Mouse (Mus musculus) kidney, adult 2 months (tissue): ENCODE data around the gene Aktip. TPM values are rescaled to one million over a fixed set of nuclear protein-coding genes. Genes with fewer than 3 reads are reported as not detected.

Experiments used
- DNase-seq: peaks from one replicate; pipeline ENCODE4 v3.0.0; 2021
- H3K27ac ChIP-seq: fragments of 200-500 bp; 2 replicates; pipeline ENCODE4 v1.5.1; 2012; ENCODE audit warnings: low read depth, low read length, control low read depth, inconsistent platforms; ENCODE audit not compliant: insufficient read depth
- H3K27me3 ChIP-seq: fragments of 200-500 bp; replicated peaks from 2 replicates; pipeline ENCODE4 v1.6.1; 2012; ENCODE audit warnings: mild to moderate bottlenecking, moderate library complexity, low read length, inconsistent platforms; ENCODE audit not compliant: control insufficient read depth, insufficient read depth
- H3K36me3 ChIP-seq: fragments of 200-500 bp; 2 replicates; pipeline ENCODE4 v1.6.1; 2012; ENCODE audit warnings: mild to moderate bottlenecking, moderate library complexity, low read length, inconsistent platforms; ENCODE audit not compliant: control insufficient read depth, insufficient read depth
- H3K4me1 ChIP-seq: fragments of 200-500 bp; 2 replicates; pipeline ENCODE4 v1.6.1; 2011; ENCODE audit warnings: low read length; ENCODE audit not compliant: control insufficient read depth, insufficient read depth
- H3K4me3 ChIP-seq: fragments of 200-500 bp; 2 replicates; pipeline ENCODE4 v1.5.1; 2011; ENCODE audit warnings: mild to moderate bottlenecking, low read depth, low read length, control low read depth; ENCODE audit not compliant: insufficient read depth
- CTCF ChIP-seq: fragments of 200-500 bp; conservative IDR thresholded peaks from 2 replicates; pipeline ENCODE4 v1.5.1; 2011; ENCODE audit warnings: low read depth, mild to moderate bottlenecking, control low read depth, low read length, moderate library complexity, mixed read lengths; ENCODE audit not compliant: insufficient read depth, insufficient read length
- POLR2A ChIP-seq: fragments of 200-500 bp; IDR thresholded peaks from one replicate; pipeline ENCODE4 v1.6.1; 2011; ENCODE audit warnings: low read depth, low read length, control low read depth
- WGBS: fragments of 180-500 bp; shearing (Covaris S2); methylation state at CpG from one replicate; pipeline ENCODE4 v1.1.7; 2018; 5-methylcytosine and 5-hydroxymethylcytosine counted together
- polyA plus RNA-seq: library from polyadenylated mRNA; depleted of rRNA; stranded (reverse); fragments of >200 nt; gene quantifications from 2 replicates; pipeline ENCODE4 v1.2.3, GENCODE M21; 2012; rRNA removed

Gene Aktip
- polyA plus RNA-seq, 1 experiment: 108 TPM

DNA sequence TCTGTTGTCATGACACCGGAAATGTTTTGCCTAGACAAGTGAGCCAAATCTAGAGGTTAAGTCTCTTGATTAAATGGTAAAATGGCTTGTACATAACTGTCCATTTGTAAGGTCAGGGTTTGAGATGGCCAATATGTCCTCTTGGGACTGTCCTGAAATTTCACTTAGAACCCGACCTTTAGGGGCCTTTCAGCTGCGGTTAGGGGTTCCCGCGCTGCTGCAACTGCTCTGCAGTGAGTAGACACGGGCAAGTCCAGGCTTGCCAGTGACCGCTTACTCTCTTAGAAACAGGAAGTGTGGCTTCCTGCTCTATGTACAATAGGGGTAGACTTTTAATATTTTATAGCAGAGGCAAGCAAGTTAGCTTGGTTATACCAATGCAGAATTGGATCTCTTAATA, 117.9 kb downstream of the Aktip start:
- H3K4me3 ChIP-seq: no peak overlapping the region
- DNase-seq: no peak
- no peaks in the 10 kb centered on the region for H3K4me1 ChIP-seq
- peak overlapping the region; percentile 26; the same call in 1 of the 2 replicates for H3K27ac ChIP-seq
- 64% methylated on average over 7 of the region's 7 CpGs for WGBS
- H3K36me3 ChIP-seq: peaks cover 13% of the 10 kb centered on the region
- TF ChIP-seq CTCF (no peak), POLR2A (no peak)
- no peaks in the 10 kb centered on the region for H3K27me3 ChIP-seq

DNA sequence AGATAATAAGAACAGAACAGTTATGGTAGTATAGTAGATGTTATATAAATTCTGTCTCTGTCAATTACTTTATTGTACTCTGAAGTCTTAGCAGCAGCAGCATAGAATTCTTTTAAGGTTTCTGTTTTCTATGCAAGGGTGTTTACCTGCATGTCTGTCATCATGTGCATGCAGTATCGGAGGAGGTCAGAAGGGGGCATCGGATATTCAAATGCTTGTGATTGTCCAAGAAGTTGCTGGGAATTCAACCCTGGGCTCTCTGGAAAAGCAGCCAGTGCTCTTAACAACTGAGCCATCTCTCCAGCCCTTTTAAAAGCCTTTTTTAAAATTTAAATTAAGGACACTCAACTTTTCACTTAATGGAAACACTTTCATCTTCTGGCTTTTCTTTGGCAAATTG, 120.1 kb downstream of the Aktip start:
- 96% methylated on average over 2 of the region's 2 CpGs for WGBS
- peaks cover 14% of the 10 kb centered on the region for H3K36me3 ChIP-seq
- H3K4me3 ChIP-seq: no peak overlapping the region
- TF ChIP-seq POLR2A (no peak), CTCF (no peak)
- H3K27ac ChIP-seq: no peak overlapping the region
- no peaks in the 10 kb centered on the region for H3K4me1 ChIP-seq
- H3K27me3 ChIP-seq: no peaks in the 10 kb centered on the region
- no peak for DNase-seq

DNA sequence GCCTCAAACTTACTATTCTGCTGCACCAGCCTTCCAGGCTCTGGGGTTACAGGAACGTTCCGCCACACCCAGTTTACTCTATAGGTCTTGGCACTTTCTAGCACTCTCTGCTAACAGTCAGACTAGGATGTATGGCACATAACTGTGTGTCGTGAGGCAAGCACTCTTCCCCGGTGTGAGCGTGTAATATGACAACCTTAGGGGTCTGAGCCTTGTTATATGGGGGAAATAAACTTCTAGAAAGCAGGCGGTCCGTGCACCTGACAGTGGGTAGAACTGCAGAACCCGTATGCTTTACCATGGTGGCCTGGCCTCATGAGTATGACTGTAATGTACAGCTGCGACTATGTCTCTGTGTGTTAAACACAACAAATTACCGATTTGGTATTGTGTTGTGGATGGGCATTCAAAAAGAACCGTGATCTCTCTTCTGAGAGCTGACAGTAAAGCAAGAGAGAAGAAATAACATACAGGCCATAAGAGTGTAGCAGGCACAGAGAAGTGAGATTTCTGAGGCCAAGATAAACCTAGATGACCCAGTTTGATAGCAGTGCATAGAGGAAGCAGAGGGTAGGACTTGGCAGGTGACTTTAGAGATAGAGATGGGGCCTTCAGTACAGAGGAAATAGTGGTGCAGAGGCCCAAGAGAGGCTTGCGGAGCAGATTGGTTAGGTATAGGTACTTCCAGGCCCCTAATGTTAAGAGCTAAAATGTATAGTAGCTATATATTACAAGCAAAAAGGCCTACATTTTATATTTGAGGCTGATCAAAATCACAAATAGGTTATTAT, 122.5 kb downstream of the Aktip start:
- peaks cover 9% of the 10 kb centered on the region for H3K36me3 ChIP-seq
- TF ChIP-seq POLR2A: no peak
- no peak for TF ChIP-seq CTCF
- no peak overlapping the region for H3K27ac ChIP-seq
- no peak overlapping the region for H3K4me3 ChIP-seq
- WGBS: 92% methylated on average over 12 of the region's 12 CpGs
- no peaks in the 10 kb centered on the region for H3K27me3 ChIP-seq
- H3K4me1 ChIP-seq: no peaks in the 10 kb centered on the region
- DNase-seq: no peak

DNA sequence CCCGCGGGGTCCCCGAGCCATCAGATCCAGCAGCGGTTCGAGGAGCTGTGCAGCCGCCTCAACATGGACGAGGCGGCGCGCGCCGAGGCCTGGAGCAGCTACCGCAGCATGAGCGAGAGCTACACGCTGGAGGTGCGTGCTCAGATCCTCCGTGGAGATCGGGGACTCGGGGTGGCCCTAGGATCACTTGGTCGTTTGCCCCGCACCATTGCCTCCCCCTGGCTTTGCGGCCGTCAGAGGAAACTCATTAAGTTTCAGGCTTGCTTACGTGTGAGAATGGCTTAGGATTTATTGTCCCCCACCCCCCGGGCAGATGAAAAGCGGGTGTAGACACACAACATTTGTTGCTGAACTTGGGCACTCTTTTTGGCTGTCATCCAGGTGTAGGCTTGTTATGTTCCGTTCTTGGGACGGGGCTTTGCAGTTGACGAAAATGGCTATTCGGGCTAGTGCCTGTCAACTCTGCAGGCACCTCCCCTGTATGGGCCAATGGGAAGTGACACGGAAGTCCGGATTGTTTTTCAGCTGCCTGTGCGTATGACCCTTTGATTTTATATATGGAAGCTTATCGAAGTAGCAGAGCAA, 129.4 kb downstream of the Aktip start:
- DNase-seq: peak; percentile 95
- TF ChIP-seq POLR2A: no peak
- TF ChIP-seq CTCF: no peak
- peak overlapping the region; percentile 92 for H3K27ac ChIP-seq
- H3K27me3 ChIP-seq: no peaks in the 10 kb centered on the region
- H3K4me3 ChIP-seq: peak overlapping the region; percentile 89
- H3K4me1 ChIP-seq: peaks cover 7% of the 10 kb centered on the region
- WGBS: under 1% methylated on average over 34 of the region's 34 CpGs
- H3K36me3 ChIP-seq: no peaks in the 10 kb centered on the region

DNA sequence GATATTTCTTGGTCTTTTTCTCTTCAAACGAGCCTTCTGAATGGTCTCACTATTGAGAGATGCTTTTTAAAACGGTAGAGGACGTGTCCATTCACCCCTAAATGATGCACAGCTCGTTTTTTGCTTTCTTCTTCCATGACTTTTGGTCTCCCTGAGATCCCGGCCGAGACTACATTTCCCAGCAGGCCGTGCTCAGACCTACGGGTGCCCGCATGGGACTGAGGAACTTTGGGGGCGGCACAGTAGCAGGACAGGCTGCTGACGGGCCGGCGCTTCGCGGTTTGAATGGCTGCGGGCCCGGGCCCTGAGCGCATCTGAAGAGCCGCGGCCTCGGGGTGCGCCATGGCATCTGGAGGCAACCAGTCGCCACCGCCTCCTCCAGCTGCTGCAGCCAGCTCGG, 129.9 kb downstream of the Aktip start, which contains the start of gene Rbl2:
Rbl2 (plus strand) TSS at position 224 of the 400 bp plus-strand sequence.
- peak; percentile 98 for DNase-seq
- peaks cover 7% of the 10 kb centered on the region for H3K4me1 ChIP-seq
- no peak for TF ChIP-seq POLR2A
- TF ChIP-seq CTCF: no peak
- H3K36me3 ChIP-seq: no peaks in the 10 kb centered on the region
- no peaks in the 10 kb centered on the region for H3K27me3 ChIP-seq
- H3K4me3 ChIP-seq: peak within 1 kb of the TSS; percentile 89
- H3K27ac ChIP-seq: peak within 1 kb of the TSS; percentile 92
- under 1% methylated on average over 25 of the region's 25 CpGs for WGBS

DNA sequence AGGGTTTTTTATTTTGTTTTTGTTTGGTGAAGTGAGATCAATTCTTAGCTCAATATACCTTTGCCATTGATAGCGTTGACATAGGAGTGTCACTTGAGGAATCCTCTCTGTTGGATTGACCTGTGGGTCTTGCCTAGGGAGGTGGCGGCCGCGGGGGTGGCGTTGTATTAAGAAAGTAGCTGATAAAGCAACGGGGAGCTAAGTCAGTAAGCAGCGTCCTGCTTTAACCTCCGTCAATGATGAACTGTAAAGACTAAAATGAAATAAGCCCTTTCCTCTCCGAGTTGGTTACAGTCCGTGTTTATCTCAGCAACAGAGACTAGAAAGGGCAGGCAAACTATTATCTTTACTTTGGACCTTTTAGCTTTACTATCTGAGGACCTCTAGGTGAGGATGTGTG, 130.4 kb downstream of the Aktip start:
- TF ChIP-seq CTCF (no peak), POLR2A (no peak)
- DNase-seq: no peak
- H3K4me3 ChIP-seq: peak overlapping the region; percentile 23
- H3K4me1 ChIP-seq: peaks cover 7% of the 10 kb centered on the region
- no peaks in the 10 kb centered on the region for H3K27me3 ChIP-seq
- WGBS: 9% methylated on average over 10 of the region's 10 CpGs
- no peaks in the 10 kb centered on the region for H3K36me3 ChIP-seq
- peak overlapping the region; percentile 57 for H3K27ac ChIP-seq

DNA sequence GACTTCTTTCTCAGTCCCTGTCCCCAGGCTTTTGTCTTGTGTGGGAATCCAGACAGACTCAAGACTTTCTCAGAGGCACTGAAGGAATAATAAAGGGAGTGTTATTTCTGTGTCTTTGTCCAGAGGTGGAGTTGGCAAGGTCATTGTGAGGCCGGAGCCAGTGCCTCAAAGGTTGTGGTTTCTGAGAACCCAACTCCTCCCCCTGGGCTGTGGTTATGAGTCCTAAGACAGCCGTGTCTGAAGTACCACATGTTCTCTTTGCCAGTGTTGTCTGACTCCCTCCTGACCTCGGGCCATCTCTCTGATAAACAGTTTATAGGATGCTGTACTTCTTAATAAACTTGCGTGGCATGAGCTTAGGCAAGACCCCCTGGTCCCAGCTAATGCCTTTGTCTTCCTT, 134.6 kb downstream of the Aktip start:
- 61% methylated on average over 4 of the region's 4 CpGs for WGBS
- Histone ChIP-seq H3K4me3 (no peak overlapping the region), H3K4me1 (peaks cover 5% of the 10 kb centered on the region; the same call in 1 of the 2 replicates), H3K27me3 (no peaks in the 10 kb centered on the region), H3K36me3 (no peaks in the 10 kb centered on the region), H3K27ac (no peak overlapping the region)
- DNase-seq: no peak
- TF ChIP-seq CTCF (no peak), POLR2A (no peak)

Other genes starting within 250 kb of the Aktip start
- 38.1 and 38.6 TPM in 2 replicates for gene Rbl2, start 129.9 kb downstream of the Aktip start, polyA plus RNA-seq
- gene Rpgrip1l, start 113.3 kb upstream of the Aktip start, polyA plus RNA-seq: 1.6 and 2.1 TPM in 2 replicates
- gene Fto, start 113.5 kb upstream of the Aktip start, polyA plus RNA-seq: 40.9 and 43.9 TPM in 2 replicates